Mouse (Mus musculus) cerebellum, postnatal 10 days (tissue): ENCODE measurements around the gene Lhx6.
"Not testable (repeated sequence)": the region's sequence is repeated elsewhere in the genome, so short reads cannot be mapped to it uniquely, and the experiment has no call there.

Experiments used
- DNase-seq, 2 experiments: peaks; one replicate each; pipeline ENCODE4 v3.0.0; 2021; ENCODE audit warnings: mixed read lengths in 2 of 2

Gene Lhx6

GRCm38 (mm10) chr2:36104956-36105741 is at the start of gene Lhx6:
Gene Lhx6 (minus strand): TSS chr2:36105408.
- peak in 1 of 2 experiments; percentile 17 for DNase-seq

GRCm38 (mm10) chr2:36152401-36152800 is 47.2 kb upstream of the Lhx6 start:
- DNase-seq, result not testable (repeated sequence)

- DNase-seq, result no peak
Observed at GRCm38 (mm10) chr2:36148876-36149365, 43.7 kb upstream of the Lhx6 start.

- DNase-seq, result no peak
Observed at GRCm38 (mm10) chr2:36139096-36139495, 33.9 kb upstream of the Lhx6 start.

GRCm38 (mm10) chr2:36136300-36136941 is 31.2 kb upstream of the Lhx6 start, which contains the start of the genes Mrrf and Rbm18:
Gene Mrrf (plus strand): TSS chr2:36136389.
Gene Rbm18 (minus strand): TSS chr2:36136773.
- peak; percentile 96 for DNase-seq

GRCm38 (mm10) chr2:36135887-36136286 is 30.7 kb upstream of the Lhx6 start:
- DNase-seq, result no peak

- DNase-seq, result no peak
Observed at GRCm38 (mm10) chr2:36129051-36129450, 23.8 kb upstream of the Lhx6 start.

- no peak for DNase-seq
Observed at GRCm38 (mm10) chr2:36127973-36128372, 22.8 kb upstream of the Lhx6 start.

- DNase-seq, result no peak
Observed at GRCm38 (mm10) chr2:36126795-36127429, 21.7 kb upstream of the Lhx6 start.

- DNase-seq, result no peak
Observed at GRCm38 (mm10) chr2:36112632-36113031, 7.4 kb upstream of the Lhx6 start.

GRCm38 (mm10) chr2:36108615-36109014 is 3.4 kb upstream of the Lhx6 start:
- no peak for DNase-seq

- DNase-seq, result peak; percentile 16 to 42
Observed at GRCm38 (mm10) chr2:36104436-36104955, 712 bp downstream of the Lhx6 start.

- peak; percentile 54 to 61 for DNase-seq
Observed at GRCm38 (mm10) chr2:36103555-36104367, 1.4 kb downstream of the Lhx6 start.

- peak in 1 of 2 experiments; percentile 35 for DNase-seq
Observed at GRCm38 (mm10) chr2:36103069-36103554, 2.1 kb downstream of the Lhx6 start.

GRCm38 (mm10) chr2:36102559-36102946 is 2.7 kb downstream of the Lhx6 start:
- peak; percentile 37 to 40 for DNase-seq

GRCm38 (mm10) chr2:36101866-36102558 is 3.2 kb downstream of the Lhx6 start:
- no peak for DNase-seq

GRCm38 (mm10) chr2:36099739-36100138 is 5.5 kb downstream of the Lhx6 start:
- no peak for DNase-seq

- no peak for DNase-seq
Observed at GRCm38 (mm10) chr2:36098021-36098420, 7.2 kb downstream of the Lhx6 start.

- peak in 1 of 2 experiments; percentile 54 for DNase-seq
Observed at GRCm38 (mm10) chr2:36097129-36097815, 7.9 kb downstream of the Lhx6 start.

GRCm38 (mm10) chr2:36093914-36094475 is 11.2 kb downstream of the Lhx6 start:
- DNase-seq, result peak; percentile 26 to 33
